Mouse (Mus musculus): ENCODE data around the gene Ahnak.
"Not testable (repeated sequence)": the region's sequence is repeated elsewhere in the genome, so short reads cannot be mapped to it uniquely, and the experiment has no call there.

The Ahnak gene

GRCm38 (mm10) chr19:8989066-8989566, at the start of gene Ahnak:
Ahnak (plus strand) TSS chr19:8989284.
- DNase-seq, result no peak

DNA sequence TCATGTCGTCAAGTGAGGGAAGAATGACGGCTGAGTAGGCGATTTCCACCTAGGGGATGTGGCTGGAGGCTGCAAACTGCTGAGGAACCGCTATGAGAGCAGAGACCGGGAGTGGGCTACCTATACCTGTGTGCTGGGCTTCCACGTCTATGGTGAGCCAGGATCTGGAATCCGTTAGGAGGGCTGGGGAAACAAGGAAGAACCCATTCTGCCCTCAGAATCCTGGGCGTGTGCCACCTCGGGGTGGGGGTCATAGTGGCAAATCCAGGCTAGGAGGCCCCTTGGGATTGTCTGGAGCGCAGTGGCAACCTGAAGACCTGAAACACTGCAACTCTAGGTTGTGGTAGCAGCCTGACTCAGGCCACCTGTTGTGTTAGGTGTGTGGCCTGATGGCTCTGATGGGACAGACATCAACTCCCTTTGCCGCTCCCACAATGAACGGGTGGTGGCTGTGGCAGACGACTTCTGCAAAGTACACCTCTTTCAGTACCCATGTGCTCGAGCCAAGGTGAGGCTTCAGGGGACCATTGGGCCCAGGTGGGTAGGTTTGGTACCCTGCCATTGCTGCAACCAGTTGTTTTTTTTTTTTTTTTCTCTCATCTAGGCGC, 48.5 kb upstream of the Ahnak start:
- DNase-seq, result no peak

- DNase-seq, result no peak
Observed at GRCm38 (mm10) chr19:8941136-8941514, 48.0 kb upstream of the Ahnak start.

DNA sequence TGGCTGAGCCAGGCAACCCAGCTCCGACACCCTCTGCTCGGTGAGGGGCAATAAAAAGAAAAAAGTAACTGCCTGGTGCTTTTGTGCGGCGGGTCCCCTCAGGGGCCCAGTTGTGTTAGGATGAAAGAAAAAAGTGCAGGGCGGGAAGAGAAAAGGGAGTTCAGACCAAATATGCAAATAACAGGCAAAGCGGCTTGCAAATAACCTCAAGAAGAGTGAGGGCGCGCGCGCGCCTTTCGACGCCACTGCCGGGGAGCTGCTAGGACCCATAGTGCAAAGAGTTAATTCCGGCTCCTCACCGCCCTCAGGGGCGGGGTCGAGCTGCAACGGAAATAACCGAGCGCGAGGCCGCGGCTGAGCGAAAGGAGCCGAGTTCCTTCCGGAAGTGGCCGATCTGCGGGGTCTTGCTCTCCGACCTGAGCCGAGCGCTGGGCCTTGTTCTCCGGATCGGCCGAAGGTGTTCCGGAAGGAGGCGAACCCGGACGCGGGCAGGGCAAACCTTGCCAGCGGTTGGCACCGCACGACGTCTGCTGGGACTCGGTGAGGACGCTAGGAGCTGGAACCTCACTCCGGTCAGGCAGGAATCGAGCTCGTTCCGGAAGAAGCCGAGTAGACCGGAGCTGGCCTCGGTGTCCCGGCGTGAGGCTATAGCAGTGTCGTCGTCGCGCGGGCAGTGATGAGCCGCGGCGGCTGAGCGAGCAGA, 47.4 kb upstream of the Ahnak start, which contains the start of gene Mta2:
TSS of gene Mta2 (plus strand) at position 361 of the 703 bp plus-strand sequence.
- peak; percentile 96 for DNase-seq

GRCm38 (mm10) chr19:8942276-8942964, 46.7 kb upstream of the Ahnak start:
- DNase-seq, result no peak

- DNase-seq, result no peak
Observed at GRCm38 (mm10) chr19:8943047-8943446, 46.0 kb upstream of the Ahnak start.

- DNase-seq, result no peak
Observed at GRCm38 (mm10) chr19:8944062-8944461, 45.0 kb upstream of the Ahnak start.

GRCm38 (mm10) chr19:8944750-8945149, 44.3 kb upstream of the Ahnak start:
- DNase-seq, result no peak

DNA sequence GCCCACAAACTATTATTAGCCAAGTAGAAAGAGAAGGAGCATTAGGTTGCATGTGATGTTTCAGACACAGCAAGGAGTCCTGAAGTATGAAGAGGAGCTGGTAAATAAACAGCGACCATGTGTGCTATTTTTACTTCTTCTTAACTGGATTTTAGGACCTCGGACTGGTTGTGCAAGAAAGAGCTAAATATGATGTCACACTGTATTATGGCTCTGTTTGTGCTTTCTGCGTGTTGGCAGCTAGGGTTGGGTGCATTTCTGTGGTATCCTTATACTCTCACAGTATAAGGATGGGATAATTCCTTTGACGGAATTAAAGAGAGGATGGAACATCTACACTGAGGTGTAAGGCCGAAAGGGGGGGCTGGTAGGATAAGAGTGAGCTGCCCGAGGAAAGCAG, 43.8 kb upstream of the Ahnak start:
- DNase-seq, result no peak

GRCm38 (mm10) chr19:8946929-8947328, 42.2 kb upstream of the Ahnak start:
- no peak for DNase-seq

GRCm38 (mm10) chr19:8950190-8950589, 38.9 kb upstream of the Ahnak start:
- DNase-seq, result no peak

- no peak for DNase-seq
Observed at GRCm38 (mm10) chr19:8952241-8952640, 36.8 kb upstream of the Ahnak start.

DNA sequence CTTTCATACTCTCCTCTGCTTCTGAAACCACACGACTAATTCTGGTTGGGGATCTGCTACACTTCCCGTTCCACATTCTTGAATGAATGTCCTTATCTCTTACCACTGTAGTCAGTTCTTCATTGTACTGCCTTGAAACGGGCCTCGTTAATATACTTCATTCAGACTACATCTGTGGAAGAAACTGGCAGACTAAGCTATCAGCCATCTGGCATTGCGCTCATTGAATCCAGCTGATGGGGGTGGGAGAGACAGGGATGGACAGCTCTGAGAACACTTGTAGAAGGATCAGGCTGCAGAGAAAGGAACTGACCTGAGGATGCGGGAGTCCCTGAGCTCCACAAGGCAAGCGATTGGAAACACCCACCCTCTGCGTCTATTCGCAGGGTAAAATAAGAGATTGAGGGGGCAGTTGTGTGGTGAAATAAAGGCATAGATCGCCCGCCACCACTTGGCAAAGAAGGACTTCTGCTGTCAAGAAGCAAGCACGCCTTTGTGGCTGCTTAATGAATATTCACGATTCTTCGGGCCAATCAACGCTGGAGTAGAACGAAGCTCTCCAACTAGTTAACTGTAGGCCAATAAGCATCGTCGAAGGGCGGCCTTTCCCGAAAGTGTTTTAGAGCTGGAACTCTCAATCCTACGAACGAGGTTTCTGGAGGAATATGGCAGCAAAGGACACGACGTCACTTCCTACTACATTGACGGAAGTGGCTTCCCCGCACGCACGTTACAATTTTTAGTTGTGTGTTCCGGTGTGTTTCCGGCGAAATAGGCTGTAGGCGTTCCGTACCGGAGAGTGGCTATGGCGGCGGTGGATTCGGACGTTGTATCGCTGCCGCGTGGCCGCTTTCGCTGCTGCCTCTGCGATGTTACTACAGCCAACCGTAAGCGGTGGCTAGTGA, 35.7 kb upstream of the Ahnak start, which contains the start of gene Tut1:
TSS of gene Tut1 (plus strand) at position 713 of the 905 bp plus-strand sequence.
- DNase-seq, result peak; percentile 87

DNA sequence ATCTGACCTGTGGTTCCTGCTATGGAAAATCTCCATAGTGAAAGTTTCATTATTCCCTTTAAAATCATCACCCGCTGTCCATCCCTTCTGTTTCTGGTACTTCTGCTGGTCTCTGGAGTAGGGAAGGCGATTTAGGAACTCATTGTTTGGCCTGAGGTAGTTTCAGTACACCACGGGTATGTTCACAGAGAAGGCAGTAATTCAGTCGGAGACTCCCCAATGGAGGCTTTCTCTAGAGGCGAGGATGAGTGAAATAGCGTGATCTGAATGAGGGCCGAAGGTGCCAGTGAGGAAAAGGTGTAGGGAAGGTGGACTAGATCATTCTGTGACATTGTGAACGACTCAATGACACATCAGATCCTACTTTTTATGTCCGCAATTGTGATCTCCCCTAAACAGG, 34.9 kb upstream of the Ahnak start:
- no peak for DNase-seq

DNA sequence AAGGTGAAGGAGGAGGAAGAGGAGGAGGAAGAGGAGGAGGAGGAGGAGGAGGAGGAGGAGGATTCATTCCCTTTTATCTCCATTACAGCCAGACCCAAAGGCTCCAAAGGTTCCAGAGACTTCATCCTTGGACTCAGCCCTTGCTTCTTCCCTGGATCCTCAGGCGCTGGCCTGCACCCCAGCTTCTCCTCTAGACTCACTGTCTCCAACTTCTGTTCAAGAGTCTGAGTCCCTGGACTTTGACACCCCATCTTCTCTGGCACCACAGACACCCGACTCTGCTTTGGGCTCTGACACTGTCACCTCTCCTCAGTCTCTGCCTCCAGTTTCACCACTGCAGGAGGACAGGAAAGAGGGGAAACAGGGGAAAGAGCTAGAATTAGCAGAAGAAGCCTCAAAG, 26.8 kb upstream of the Ahnak start:
- no peak for DNase-seq

DNA sequence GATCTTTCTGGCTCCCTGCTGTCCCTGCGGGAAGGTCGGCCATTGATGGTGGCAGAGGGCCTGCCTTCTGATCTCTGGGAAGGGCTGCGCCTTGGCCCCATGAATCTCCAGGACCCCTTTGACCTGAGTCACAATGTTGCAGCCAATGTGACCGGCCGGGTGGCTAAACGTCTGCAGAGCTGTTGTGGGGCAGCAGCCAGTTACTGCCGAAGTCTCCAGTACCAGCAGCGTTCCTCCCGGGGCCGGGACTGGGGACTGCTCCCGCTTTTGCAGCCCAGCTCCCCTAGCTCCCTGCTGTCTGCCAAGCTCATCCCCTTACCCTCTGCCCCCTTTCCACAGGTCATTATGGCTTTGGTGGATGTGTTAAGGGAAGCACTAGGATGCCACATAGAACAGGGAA, 24.0 kb upstream of the Ahnak start:
- DNase-seq, result no peak

GRCm38 (mm10) chr19:8965771-8966170, 23.3 kb upstream of the Ahnak start:
- peak; percentile 51 for DNase-seq

DNA sequence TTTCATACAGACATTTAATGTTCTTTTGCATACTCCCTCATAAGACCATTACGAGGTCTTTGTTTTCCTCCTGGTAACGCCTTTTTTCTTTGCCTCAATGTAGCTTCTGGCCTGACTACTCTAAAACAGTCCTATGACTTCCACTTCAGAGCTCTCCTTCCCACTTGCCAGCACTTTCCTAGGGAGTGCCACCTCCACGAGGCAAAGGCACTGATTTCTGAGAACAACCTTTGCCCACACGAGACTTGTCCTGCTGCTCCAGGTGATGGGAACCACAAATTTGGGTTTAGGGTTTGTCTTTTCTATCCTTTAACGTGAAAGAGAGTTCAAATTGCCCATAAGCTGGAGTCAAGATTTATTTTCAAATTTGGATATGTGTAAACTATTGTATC, 22.9 kb upstream of the Ahnak start:
- no peak for DNase-seq

GRCm38 (mm10) chr19:8966590-8967372, 22.3 kb upstream of the Ahnak start, which contains the start of gene Eef1g:
Eef1g (plus strand) TSS chr19:8967041.
- DNase-seq, result peak; percentile 98

DNA sequence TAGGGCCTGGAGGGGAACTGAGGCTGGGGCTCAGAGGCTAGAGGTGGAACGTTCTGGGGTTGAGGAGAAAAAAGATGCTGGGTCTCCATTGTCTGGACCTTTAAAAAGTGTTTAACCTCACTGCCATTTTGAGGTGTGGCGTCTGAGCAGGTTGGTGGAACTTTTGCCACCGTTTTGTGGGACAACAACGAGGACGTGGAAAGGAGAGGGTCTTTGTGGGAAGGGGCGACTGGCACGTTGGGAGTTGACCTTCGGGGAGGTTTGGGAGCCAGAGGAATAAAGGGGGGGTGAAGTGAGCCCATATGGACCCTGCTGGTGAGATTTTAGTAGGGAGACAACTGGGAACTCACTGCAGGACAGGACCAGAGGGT, 21.7 kb upstream of the Ahnak start:
- DNase-seq, result no peak

- no peak for DNase-seq
Observed at GRCm38 (mm10) chr19:8967893-8968292, 21.2 kb upstream of the Ahnak start.

- DNase-seq, result not testable (repeated sequence)
Observed at GRCm38 (mm10) chr19:8972491-8972890, 16.6 kb upstream of the Ahnak start.
